Mouse (Mus musculus) left cerebral cortex, adult 2 months (tissue): ENCODE data around the gene Gm7347. TPM values are rescaled to one million over a fixed set of nuclear protein-coding genes. Genes with fewer than 3 reads are reported as not detected.
"Not testable (repeated sequence)": the region's sequence is repeated elsewhere in the genome, so short reads cannot be mapped to it uniquely, and the experiment has no call there.

ENCODE experiments used
- DNase-seq, 2 experiments: peaks; one replicate each; pipeline ENCODE4 v3.0.0; 2021 to 2022; ENCODE audit warnings: low spot score in 2 of 2, mixed read lengths in 1 of 2; ENCODE audit errors: extremely low spot score in 1 of 2
- H3K27ac ChIP-seq: fragments of 200-600 bp; 2 replicates; pipeline ENCODE4 v1.8.1; 2022
- H3K4me3 ChIP-seq: fragments of 200-600 bp; 2 replicates; pipeline ENCODE4 v1.8.1; 2022
- CTCF ChIP-seq: fragments of 200-600 bp; IDR thresholded peaks from 2 replicates; pipeline ENCODE4 v1.8.1; 2022; ENCODE audit warnings: antibody characterized with exemption, mild to moderate bottlenecking, moderate library complexity
- intact Hi-C: fragments of 180-260 bp; cut with DNase I; formaldehyde crosslinking; loops from one replicate; pipeline ENCODE4 v1.15.1; 2025
- long read RNA-seq, 2 experiments: library from polyadenylated mRNA; stranded (forward); transcript quantifications; one replicate each; pipeline ENCODE4 v2.0.0; 2021; ENCODE audit warnings: borderline mapping rate in 2 of 2
- total RNA-seq, 2 experiments: library from RNA; stranded (reverse); gene quantifications; 2 replicates each; pipeline ENCODE4 v1.2.3; 2021

Gm7347 gene
- not detected for total RNA-seq
- long read RNA-seq, experiment 1 = 0 reads
- long read RNA-seq, experiment 2 = 0 reads

- H3K4me3 ChIP-seq, H3K27ac ChIP-seq, DNase-seq, intact Hi-C loops: not testable (repeated sequence)
Measured at GRCm38 (mm10) chr5:26058481-26058880, at the start of gene Gm7347. Gene Gm7347, minus strand, starts transcription at chr5:26058581.

DNA sequence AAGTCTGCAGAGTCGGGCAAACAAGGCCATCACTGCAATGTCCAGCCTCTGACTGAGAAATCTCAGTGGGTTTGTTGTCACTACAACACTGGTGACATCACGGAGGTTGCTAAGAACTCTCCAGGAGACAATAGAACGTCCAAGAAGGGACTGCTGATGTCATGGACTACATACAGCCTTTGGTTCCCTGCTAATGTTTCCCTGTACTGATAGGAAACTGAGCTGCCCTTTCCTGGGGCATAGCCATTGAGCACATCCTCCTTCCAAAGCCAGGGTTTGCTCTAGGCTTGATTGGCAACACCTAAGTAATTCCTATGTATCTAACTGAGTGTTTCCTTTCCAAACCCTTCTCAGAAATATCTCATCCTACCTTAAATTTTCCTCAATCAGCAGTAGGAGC lies 46.9 kb upstream of the Gm7347 start, which contains the start of gene 5031410I06Rik:
5031410I06Rik (minus strand) TSS at position 101 of the 400 bp plus-strand sequence.
- H3K4me3 ChIP-seq, H3K27ac ChIP-seq, intact Hi-C loops, DNase-seq: not testable (repeated sequence)

- intact Hi-C loops, H3K27ac ChIP-seq, DNase-seq, H3K4me3 ChIP-seq: not testable (repeated sequence)
Measured at GRCm38 (mm10) chr5:26089191-26089590, 30.8 kb upstream of the Gm7347 start, which contains the start of gene Gm10471. Gene Gm10471, minus strand, starts transcription at chr5:26089291.

DNA sequence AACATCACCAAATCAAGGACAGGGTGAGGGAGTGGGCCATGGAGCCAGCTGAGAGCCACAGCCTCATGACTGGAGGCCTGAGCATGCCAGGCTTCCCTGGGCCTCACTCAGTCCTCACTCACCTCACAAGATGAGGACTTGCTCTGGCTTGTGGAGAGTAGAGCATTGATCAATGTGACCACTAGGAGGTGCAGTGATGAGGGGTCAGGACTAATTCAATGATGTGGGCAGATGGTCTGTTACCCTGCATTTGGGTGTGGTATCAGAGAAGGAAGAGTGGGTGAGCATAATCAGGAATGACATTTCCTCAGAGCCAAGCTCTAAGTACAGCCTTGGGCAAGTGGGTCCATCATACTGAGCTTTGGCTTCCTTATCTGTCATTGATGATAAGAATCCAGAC lies 20.6 kb upstream of the Gm7347 start:
- H3K27ac ChIP-seq, H3K4me3 ChIP-seq, DNase-seq, intact Hi-C loops: not testable (repeated sequence)

DNA sequence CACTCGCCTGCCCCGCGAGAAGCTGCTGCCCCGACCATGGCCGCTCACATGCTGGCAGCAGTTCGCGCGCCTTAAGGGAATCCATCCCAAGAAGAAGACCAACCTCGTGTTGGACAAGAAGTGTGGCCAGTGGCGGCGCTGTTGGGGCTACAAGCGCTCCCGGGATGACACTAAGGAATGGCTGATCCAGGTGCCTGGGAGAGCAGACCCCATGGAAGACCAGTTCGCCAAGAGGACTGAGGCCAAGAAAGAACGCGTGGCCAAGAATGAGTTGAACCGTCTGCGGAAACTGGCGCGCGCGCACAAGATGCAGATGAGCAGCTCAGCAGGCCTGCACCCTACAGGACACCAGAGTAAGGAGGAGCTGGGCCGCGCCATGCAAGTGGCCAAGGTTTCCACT lies 12.3 kb upstream of the Gm7347 start:
- DNase-seq = no peak
- Histone ChIP-seq H3K27ac (no peak overlapping the region), H3K4me3 (no peak overlapping the region)
- intact Hi-C loops = no loop called here
- TF ChIP-seq CTCF = no peak

- intact Hi-C loops, H3K4me3 ChIP-seq, DNase-seq, H3K27ac ChIP-seq: not testable (repeated sequence)
Measured at GRCm38 (mm10) chr5:26039458-26039857, 18.9 kb downstream of the Gm7347 start, which contains the start of gene Speer4a. Gene Speer4a, minus strand, starts transcription at chr5:26039558.

DNA sequence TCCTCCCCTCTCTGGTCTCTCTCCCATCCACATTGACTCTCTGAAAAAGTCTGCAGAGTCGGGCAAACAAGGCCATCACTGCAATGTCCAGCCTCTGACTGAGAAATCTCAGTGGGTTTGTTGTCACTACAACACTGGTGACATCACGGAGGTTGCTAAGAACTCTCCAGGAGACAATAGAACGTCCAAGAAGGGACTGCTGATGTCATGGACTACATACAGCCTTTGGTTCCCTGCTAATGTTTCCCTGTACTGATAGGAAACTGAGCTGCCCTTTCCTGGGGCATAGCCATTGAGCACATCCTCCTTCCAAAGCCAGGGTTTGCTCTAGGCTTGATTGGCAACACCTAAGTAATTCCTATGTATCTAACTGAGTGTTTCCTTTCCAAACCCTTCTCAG lies 35.6 kb downstream of the Gm7347 start, which contains the start of gene Gm5862:
Gm5862 (minus strand) TSS at position 101 of the 400 bp plus-strand sequence.
- H3K4me3 ChIP-seq, DNase-seq, intact Hi-C loops, H3K27ac ChIP-seq: not testable (repeated sequence)

- DNase-seq, H3K4me3 ChIP-seq, H3K27ac ChIP-seq, intact Hi-C loops: not testable (repeated sequence)
Measured at GRCm38 (mm10) chr5:26007697-26008096, 50.7 kb downstream of the Gm7347 start.

GRCm38 (mm10) chr5:26006937-26007695 lies 51.3 kb downstream of the Gm7347 start:
- H3K4me3 ChIP-seq = peak overlapping the region; percentile 21; the same call in 1 of the 2 replicates
- H3K27ac ChIP-seq, intact Hi-C loops: not testable (repeated sequence)
- peak; percentile 12 to 14 for DNase-seq

- H3K27ac ChIP-seq, intact Hi-C loops, H3K4me3 ChIP-seq, DNase-seq: not testable (repeated sequence)
Measured at GRCm38 (mm10) chr5:26004698-26005097, 53.7 kb downstream of the Gm7347 start, which contains the start of gene Gm1979. Gene Gm1979, minus strand, starts transcription at chr5:26004798.

Other genes starting within 250 kb of the Gm7347 start
- gene Gm21663, start 116.2 kb downstream of the Gm7347 start, total RNA-seq = not detected
- not detected for gene Gm21671, start 104.2 kb downstream of the Gm7347 start, total RNA-seq
- not detected for gene Gm21680, start 85.9 kb downstream of the Gm7347 start, total RNA-seq
- not detected for gene Gm21698, start 69.9 kb downstream of the Gm7347 start, total RNA-seq
- not detected for gene Gm1979, start 53.8 kb downstream of the Gm7347 start, total RNA-seq
- not detected for gene Gm5862, start 35.7 kb downstream of the Gm7347 start, total RNA-seq
- not detected for gene Speer4a, start 19.0 kb downstream of the Gm7347 start, total RNA-seq
- not detected for gene Gm10471, start 30.7 kb upstream of the Gm7347 start, total RNA-seq
- not detected for gene 5031410I06Rik, start 46.8 kb upstream of the Gm7347 start, total RNA-seq
- not detected for gene Gm10220, start 62.8 kb upstream of the Gm7347 start, total RNA-seq
- gene Gm7361, start 199.1 kb upstream of the Gm7347 start, total RNA-seq = under 1 TPM in 1 of 2 experiments, not detected in 1; 0.19 TPM